Comparison of ENCODE assay signal across 14 mouse cellular contexts in the genomic region with DNA sequence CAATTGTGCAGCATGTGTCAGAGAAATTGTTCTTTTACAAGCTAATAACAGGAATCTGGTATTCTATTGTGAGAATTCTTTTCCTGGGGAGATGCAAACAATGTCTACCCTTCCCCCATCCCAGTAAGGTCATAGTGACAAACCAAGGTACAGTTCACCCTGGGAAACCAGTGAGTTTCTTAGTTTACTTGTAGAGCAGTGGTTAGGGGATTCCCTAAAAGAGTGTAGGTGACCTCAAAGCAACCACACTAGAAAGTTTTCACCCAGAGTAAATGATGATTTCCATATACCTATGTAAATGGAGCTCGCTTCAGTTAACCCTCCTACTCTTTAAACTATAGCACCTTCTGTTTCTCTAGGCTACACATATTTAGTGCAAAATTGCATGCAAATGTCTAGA.
"Had no signal": no experiment of that assay in that cellular context is flagged by ENCODE, and none has a peak within 500 bp of the region (broad histone marks: within the 10 kb centered on the region; RNA-seq: fewer than 3 reads in every experiment).

No protein-coding gene starts in this region.

- ATAC-seq: intestine, postnatal 0 days; liver, postnatal 0 days; midbrain, embryonic 16.5 days had no signal

- DNase-seq: kidney, adult 9 months; kidney, postnatal 36 days; layer of hippocampus, adult 9-11 months; layer of hippocampus, postnatal 36 days; liver; liver, embryonic 13.5 days; liver, postnatal 0 days; lung, postnatal 14 days; retina, postnatal 1 day; right cerebral cortex, postnatal 14 days; thymus, adult 18-20 months; thymus, postnatal 14 days had no signal
